Mouse (Mus musculus) C2C12 (cell line): Measurements from ENCODE around the gene Lamb3. TPM values are rescaled to one million over a fixed set of nuclear protein-coding genes. Genes with fewer than 3 reads are reported as not detected.

Source experiments
- H3K27me3 ChIP-seq: one replicate; pipeline ENCODE4 v1.6.1; 2011; ENCODE audit not compliant: control insufficient read depth, insufficient read depth, insufficient read length
- H3K36me3 ChIP-seq: one replicate; pipeline ENCODE4 v1.6.1; 2011; ENCODE audit not compliant: control insufficient read depth, insufficient read depth
- H3K4me3 ChIP-seq: one replicate; pipeline ENCODE4 v1.5.1; 2011; ENCODE audit warnings: mild to moderate bottlenecking, control low read depth; ENCODE audit not compliant: poor library complexity, insufficient read depth, severe bottlenecking
- H3K79me2 ChIP-seq: one replicate; pipeline ENCODE4 v1.6.1; 2011; ENCODE audit not compliant: control insufficient read depth, insufficient read depth
- H3K79me3 ChIP-seq: one replicate; pipeline ENCODE4 v1.6.1; 2011; ENCODE audit warnings: low read depth, control low read depth
- H3ac ChIP-seq: one replicate; pipeline ENCODE3; 2011; ENCODE audit warnings: low read depth; ENCODE audit not compliant: control insufficient read depth, insufficient read length
- CEBPB ChIP-seq: IDR thresholded peaks from one replicate; pipeline ENCODE4 v1.6.1; 2011; ENCODE audit warnings: low read depth, mild to moderate bottlenecking, control low read depth, moderate library complexity
- CTCF ChIP-seq: IDR thresholded peaks from one replicate; pipeline ENCODE4 v1.5.1; 2011; ENCODE audit not compliant: control insufficient read depth, insufficient read depth, insufficient read length
- FOSL1 ChIP-seq: IDR thresholded peaks from one replicate; pipeline ENCODE4 v1.8.0; 2011; ENCODE audit warnings: mild to moderate bottlenecking, low read length; ENCODE audit not compliant: poor library complexity, insufficient read depth, severe bottlenecking
- MAX ChIP-seq: IDR thresholded peaks from one replicate; pipeline ENCODE4 v1.6.1; 2011; ENCODE audit warnings: mild to moderate bottlenecking, control low read depth
- MYOD1 ChIP-seq: IDR thresholded peaks from one replicate; pipeline ENCODE4 v1.6.1; 2011; ENCODE audit warnings: low read depth; ENCODE audit not compliant: control insufficient read depth, insufficient read length
- MYOG ChIP-seq: IDR thresholded peaks from one replicate; pipeline ENCODE4 v1.6.1; 2011; ENCODE audit not compliant: control insufficient read depth, insufficient read length; ENCODE audit errors: extremely low read depth
- USF1 ChIP-seq: IDR thresholded peaks from one replicate; pipeline ENCODE4 v1.6.1; 2011; ENCODE audit warnings: low read depth, mild to moderate bottlenecking, control low read depth, moderate library complexity
- long read RNA-seq, 2 experiments: library from polyadenylated mRNA; unstranded; transcript quantifications; one replicate each; pipeline ENCODE4 v2.0.0; 2019 to 2020
- polyA plus RNA-seq: library from polyadenylated mRNA; unstranded; fragments of >200 nt; fragmentation: generic; extraction: Trizol; gene quantifications from one replicate; pipeline ENCODE4 v1.2.1, GENCODE M21; 2012; ENCODE audit warnings: missing spikeins

Lamb3 gene
- 5.3 TPM for polyA plus RNA-seq
- long read RNA-seq, experiment 1, partial matches to known transcripts, result 5 of 7 reads
- long read RNA-seq, experiment 1, other reads (novel, unspliced or antisense), result 2 of 7 reads
- long read RNA-seq, experiment 2, full-length matches to known transcripts, result 114 of 186 reads
- long read RNA-seq, experiment 2, partial matches to known transcripts, result 14 of 186 reads
- long read RNA-seq, experiment 2, other reads (novel, unspliced or antisense), result 58 of 186 reads

DNA sequence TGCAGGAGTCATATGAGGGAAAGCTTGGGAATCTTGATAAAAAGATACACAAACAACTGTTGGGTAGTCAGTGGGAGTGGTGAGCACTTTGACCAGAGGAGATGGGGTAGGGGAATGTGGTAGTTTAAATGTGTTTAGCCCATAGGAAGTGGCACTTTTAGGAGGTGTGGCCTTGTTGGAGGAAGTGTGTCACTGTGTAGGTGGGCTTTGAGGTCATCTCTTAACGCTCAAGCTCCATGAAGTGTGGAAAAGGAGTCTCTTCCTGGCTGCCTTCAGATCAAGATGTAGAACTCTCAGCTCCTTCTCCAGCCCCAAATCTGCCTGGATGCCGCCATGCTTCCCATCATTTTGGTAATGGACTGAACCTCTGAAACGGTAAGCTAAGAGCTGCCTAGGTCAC is at the start of gene Lamb3:
TSS of gene Lamb3 (plus strand) at position 197 of the 400 bp plus-strand sequence.
- TF ChIP-seq USF1 (no peak), CEBPB (no peak), MYOD1 (no peak), MAX (no peak), FOSL1 (no peak), MYOG (no peak), CTCF (no peak)
- no peaks in the 10 kb centered on the region for H3K36me3 ChIP-seq
- no peaks in the 10 kb centered on the region for H3K79me3 ChIP-seq
- no peak within 1 kb of the TSS for H3ac ChIP-seq
- H3K79me2 ChIP-seq, result no peaks in the 10 kb centered on the region
- H3K4me3 ChIP-seq, result no peak within 1 kb of the TSS
- no peaks in the 10 kb centered on the region for H3K27me3 ChIP-seq

- Histone ChIP-seq H3K79me2 (no peaks in the 10 kb centered on the region), H3K27me3 (peaks cover 9% of the 10 kb centered on the region), H3K36me3 (no peaks in the 10 kb centered on the region), H3ac (no peak overlapping the region), H3K4me3 (no peak overlapping the region), H3K79me3 (no peaks in the 10 kb centered on the region)
- TF ChIP-seq MYOG (no peak), USF1 (no peak), FOSL1 (no peak), MYOD1 (no peak), CTCF (no peak), MAX (no peak), CEBPB (no peak)
Observed at GRCm38 (mm10) chr1:193159163-193159562, 48.3 kb upstream of the Lamb3 start.

DNA sequence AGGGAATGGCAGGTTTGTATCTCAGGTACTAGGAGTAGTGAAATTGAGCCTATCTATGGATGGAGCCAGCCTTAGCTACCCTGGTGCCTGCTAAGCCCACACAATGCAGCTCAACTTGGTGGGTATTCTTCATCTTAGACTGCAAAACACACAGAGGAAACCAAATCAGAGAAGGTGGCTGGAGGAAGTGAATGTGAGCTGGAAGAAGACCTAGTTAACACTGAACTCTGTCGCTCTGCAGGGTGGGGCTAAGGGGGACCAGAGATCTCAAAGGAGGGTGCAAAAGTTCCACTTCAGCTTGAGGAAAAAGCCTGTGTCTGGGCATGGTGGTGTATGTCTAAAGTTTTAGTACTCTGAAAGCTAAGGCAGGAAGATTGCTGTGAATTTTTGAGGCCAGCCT is 47.9 kb upstream of the Lamb3 start:
- peaks cover 9% of the 10 kb centered on the region for H3K27me3 ChIP-seq
- H3K79me3 ChIP-seq, result no peaks in the 10 kb centered on the region
- no peaks in the 10 kb centered on the region for H3K79me2 ChIP-seq
- H3K36me3 ChIP-seq, result no peaks in the 10 kb centered on the region
- no peak for TF ChIP-seq CEBPB
- no peak for TF ChIP-seq USF1
- TF ChIP-seq MYOD1, result no peak
- TF ChIP-seq MYOG, result no peak
- no peak for TF ChIP-seq CTCF
- no peak for TF ChIP-seq FOSL1
- no peak for TF ChIP-seq MAX
- no peak overlapping the region for H3ac ChIP-seq
- H3K4me3 ChIP-seq, result no peak overlapping the region

DNA sequence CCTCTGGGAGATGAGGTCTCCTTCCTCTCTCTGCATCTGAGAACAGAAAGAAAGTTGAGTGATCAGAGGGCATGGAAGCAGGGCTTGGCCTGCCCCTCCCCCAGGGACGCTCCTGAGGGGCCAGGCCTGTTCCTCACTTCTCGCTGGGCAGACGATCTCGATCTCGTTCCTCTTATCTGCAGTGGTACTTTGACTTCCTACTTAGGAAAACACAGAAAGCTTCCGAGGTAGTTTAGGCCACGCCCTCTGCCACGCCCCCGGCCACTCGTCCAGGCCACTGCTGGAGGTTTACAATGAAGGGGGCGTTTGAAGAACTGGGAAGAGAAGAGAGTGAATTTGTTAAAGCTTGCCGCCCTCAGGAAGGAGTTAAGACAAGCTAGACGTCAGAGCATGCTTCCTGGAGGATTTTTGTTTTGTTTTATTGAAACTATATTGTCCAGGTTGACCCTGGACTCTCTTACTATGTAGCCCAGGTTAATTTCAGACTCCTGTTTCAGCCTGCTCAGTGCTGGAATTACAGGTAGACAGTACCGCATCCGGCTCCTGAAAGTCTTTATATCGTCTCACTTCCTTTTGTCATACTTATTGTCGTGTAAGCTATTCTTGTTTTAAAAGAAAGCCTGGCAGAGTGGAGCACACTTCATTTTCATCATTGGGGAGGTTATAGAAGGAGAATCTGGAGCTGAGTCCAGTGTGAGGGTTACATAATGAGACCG is 47.0 kb upstream of the Lamb3 start:
- Histone ChIP-seq H3K27me3 (peaks cover 10% of the 10 kb centered on the region), H3K79me3 (no peaks in the 10 kb centered on the region), H3K79me2 (no peaks in the 10 kb centered on the region), H3K4me3 (no peak overlapping the region), H3ac (no peak overlapping the region), H3K36me3 (no peaks in the 10 kb centered on the region)
- TF ChIP-seq MAX, result no peak
- TF ChIP-seq MYOG, result no peak
- TF ChIP-seq MYOD1, result no peak
- TF ChIP-seq FOSL1, result no peak
- TF ChIP-seq CEBPB, result no peak
- no peak for TF ChIP-seq USF1
- TF ChIP-seq CTCF, result no peak

DNA sequence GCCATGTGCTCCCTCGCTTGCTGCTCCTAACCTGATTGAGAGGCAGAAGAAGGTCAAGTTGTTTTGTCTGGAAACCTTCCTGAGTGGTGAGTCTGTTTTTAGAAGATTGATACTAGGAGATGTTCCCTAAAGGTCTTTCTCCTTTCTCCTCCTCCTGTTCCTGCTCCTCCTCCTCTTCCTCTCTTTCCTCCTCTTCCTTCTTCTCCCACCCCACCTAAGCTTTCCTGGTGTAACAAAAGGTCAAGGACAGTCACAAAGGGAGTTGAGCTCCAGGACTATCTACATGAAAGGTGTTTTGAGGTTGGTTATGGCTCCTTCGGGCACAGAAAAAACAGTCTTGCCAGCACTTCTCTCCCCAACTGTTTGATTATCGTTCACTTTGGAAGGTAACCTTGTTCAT is 39.8 kb upstream of the Lamb3 start, which contains the start of gene A130010J15Rik:
TSS of gene A130010J15Rik (plus strand) at position 301 of the 400 bp plus-strand sequence.
- Histone ChIP-seq H3ac (no peak within 1 kb of the TSS), H3K79me3 (no peaks in the 10 kb centered on the region), H3K27me3 (peaks cover 19% of the 10 kb centered on the region), H3K36me3 (no peaks in the 10 kb centered on the region), H3K79me2 (no peaks in the 10 kb centered on the region), H3K4me3 (no peak within 1 kb of the TSS)
- TF ChIP-seq MYOD1 (no peak), CTCF (no peak), MAX (no peak), CEBPB (no peak), FOSL1 (no peak), MYOG (no peak), USF1 (no peak)

GRCm38 (mm10) chr1:193169228-193169627 is 38.3 kb upstream of the Lamb3 start:
- no peaks in the 10 kb centered on the region for H3K79me3 ChIP-seq
- no peak overlapping the region for H3K4me3 ChIP-seq
- no peaks in the 10 kb centered on the region for H3K79me2 ChIP-seq
- H3K27me3 ChIP-seq, result peaks cover 14% of the 10 kb centered on the region
- H3ac ChIP-seq, result no peak overlapping the region
- TF ChIP-seq FOSL1 (no peak), MYOD1 (no peak), CEBPB (no peak), CTCF (no peak), MAX (no peak), MYOG (no peak), USF1 (no peak)
- H3K36me3 ChIP-seq, result no peaks in the 10 kb centered on the region
